Mouse (Mus musculus): ENCODE measurements around the gene Fzr1. TPM values are rescaled to one million over a fixed set of nuclear protein-coding genes. Genes with fewer than 3 reads are reported as not detected.

Gene Fzr1
- polyA plus RNA-seq (2015; fragmentation: Nextera tagmentation; extraction: Ambion mirVana), result 142 and 145 TPM in 2 replicates

GRCm38 (mm10) chr10:81377793-81378552 is at the start of gene Fzr1:
TSS of gene Fzr1 (minus strand) at chr10:81378516.

GRCm38 (mm10) chr10:81392781-81393185 is 14.5 kb upstream of the Fzr1 start, which contains the start of gene Smim24:
TSS of gene Smim24 (plus strand) at chr10:81393051.

DNA sequence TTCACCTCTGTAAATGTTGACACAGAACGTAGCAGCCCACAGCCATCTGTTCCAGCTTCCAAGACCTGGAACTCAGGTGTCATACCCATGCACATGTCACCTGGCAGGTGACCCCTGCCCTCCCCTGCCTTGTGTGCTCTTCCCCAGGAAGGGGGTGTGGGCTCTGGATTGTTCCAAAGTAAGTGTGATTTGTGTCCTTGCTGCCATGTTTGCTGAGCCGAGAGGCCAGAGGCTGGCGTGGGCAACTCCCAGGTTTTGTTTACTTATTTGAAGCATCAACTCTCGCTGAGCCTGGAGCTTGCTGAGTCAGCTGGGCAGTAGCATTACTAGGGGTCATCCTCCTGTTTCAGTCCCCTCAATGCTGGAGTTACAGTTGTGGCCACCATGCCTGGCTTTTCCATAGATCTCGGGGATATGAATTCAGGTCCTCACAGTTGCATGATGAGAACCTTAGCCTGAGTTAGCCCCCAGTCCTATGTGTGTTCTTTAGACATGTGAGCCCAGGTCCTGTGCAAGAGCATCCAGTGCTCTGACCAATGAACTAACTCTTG is 10.3 kb upstream of the Fzr1 start, which contains the start of gene Gm48552:
Gm48552 (plus strand) TSS at position 501 of the 551 bp plus-strand sequence.

DNA sequence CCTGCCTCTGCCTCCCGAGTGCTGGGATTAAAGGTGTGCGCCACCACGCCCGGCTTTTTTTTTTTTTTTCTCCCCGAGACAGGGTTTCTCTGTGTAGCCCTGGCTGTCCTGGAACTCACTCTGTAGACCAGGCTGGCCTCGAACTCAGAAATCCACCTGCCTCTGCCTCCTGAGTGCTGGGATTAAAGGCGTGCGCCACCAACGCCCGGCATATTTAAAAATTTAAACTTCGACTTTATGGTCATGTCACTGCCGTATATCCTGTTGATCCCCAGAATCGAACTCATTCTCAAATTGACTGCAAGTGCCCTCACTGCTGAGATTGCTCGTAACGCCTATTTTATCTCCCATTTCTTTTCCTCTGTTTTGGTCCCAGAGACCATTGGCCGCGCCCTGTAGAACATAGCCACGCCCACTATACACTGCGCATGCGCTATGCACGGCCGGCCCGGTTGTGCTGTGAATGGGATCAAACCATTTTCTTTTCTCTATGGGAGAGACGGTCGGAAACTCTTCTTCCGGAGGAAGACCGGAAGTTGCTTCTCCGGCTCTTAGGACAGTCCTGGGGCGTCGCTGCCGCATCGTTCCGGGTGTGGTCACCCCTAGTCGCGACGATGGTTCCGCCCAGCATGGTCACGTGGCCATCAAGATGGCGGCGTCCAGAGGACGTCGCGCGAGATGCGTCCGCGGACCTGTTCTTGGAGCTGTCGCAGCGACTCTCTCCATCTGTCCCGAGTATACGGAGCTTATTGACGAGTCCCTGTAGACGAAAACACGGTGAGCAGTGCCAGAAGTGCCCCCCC is 5.7 kb upstream of the Fzr1 start, which contains the start of the genes Dohh and Gm48551:
Dohh (plus strand) TSS at position 627 of the 803 bp plus-strand sequence.
Gm48551 (plus strand) TSS at position 665 of the 803 bp plus-strand sequence.

GRCm38 (mm10) chr10:81365672-81366476 is 12.4 kb downstream of the Fzr1 start, which contains the start of gene 4930404N11Rik:
TSS of gene 4930404N11Rik (minus strand) at chr10:81365816.

GRCm38 (mm10) chr10:81356991-81357844 is 21.1 kb downstream of the Fzr1 start, which contains the start of gene Mfsd12:
TSS of gene Mfsd12 (plus strand) at chr10:81357491.

DNA sequence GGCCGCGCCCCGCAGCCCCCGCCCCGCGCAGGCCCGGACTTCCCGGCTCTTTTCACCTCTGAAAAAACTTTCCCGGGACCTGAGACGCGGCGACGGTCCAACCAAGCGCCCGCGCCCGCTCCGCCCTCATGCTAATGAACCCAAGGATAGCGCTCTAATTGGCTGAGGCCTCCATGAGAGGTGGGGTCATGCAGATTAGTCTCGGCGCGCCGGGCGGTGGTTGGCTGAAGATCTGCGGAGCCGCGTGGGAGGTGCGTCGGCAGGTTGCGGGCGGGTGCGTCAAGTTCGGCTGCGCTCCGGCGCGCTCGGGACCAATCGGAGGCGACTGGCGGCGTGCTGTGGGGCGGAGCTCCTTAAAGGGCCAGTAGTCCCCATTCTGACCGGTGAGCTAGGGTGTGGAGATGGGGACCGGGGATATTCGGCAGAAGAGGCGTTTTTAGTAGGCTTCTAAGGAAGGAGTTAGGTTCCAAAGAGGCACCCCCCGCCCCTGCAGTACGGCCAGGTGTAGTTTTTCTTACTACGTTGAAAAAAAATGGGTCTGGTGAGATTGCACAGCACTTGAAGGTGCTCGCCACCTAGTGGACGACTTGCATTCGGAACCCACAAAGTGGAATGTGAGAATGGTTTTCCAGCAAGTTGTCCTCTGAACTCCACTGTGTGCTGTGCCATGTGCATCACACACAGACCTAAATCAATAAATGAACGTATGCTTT is 27.8 kb downstream of the Fzr1 start, which contains the start of gene Hmg20b:
Hmg20b (minus strand) TSS at position 130 of the 713 bp plus-strand sequence.

DNA sequence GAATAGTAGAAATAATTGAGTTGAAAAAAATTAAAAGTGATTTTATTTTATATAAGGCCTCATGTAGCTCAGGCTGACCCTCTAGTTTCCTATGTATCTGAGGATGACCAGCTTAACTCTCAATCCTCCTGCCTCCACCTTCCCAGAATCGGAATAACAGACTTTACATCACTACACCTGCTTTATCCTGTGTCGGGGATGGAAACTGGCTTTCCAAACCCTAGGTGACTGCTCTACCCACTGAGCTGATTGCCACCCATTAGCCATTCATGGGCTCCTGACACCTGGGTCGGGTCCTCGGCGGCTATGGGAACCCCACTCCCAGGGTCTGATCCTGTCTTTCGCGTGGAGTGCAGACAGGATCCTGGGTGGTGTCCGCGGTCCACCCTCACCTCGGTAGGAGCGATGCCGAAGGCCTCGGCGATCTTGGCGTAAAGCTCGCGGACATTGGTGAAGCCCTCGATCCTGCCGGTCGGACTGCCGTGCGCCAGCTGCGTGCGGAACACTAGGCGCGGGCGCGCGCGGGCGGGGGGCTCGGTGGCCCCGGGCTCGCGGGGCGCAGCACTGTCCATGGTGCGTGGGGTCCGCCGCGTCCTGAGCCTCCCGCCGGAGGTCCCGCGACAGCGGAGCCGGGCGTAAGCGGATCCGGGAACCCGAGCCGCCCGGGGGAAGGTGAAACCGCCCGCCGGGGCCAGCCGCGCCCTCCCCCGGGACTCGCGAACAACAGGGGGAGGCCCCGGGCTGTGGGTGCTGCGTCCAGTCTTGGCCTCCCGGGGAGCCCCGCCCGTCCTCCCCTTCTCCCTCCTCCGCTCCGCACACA is 35.4 kb downstream of the Fzr1 start, which contains the start of gene Gipc3:
Gipc3 (minus strand) TSS at position 581 of the 820 bp plus-strand sequence.

GRCm38 (mm10) chr10:81328386-81328785 is 49.9 kb downstream of the Fzr1 start, which contains the start of gene Tbxa2r:
TSS of gene Tbxa2r (plus strand) at chr10:81328731.

GRCm38 (mm10) chr10:81320550-81321347 is 57.6 kb downstream of the Fzr1 start, which contains the start of gene Cactin:
TSS of gene Cactin (plus strand) at chr10:81321103.

Other genes starting within 250 kb of the Fzr1 start
- 59.5 and 59.9 TPM in 2 replicates for gene Zbtb7a, start 243.3 kb downstream of the Fzr1 start, polyA plus RNA-seq (2015; fragmentation: Nextera tagmentation; extraction: Ambion mirVana)
- gene Pias4, start 210.6 kb downstream of the Fzr1 start, polyA plus RNA-seq (2015; fragmentation: Nextera tagmentation; extraction: Ambion mirVana), result 25.3 and 25.7 TPM in 2 replicates
- 454 and 484 TPM in 2 replicates for gene Eef2, start 201.9 kb downstream of the Fzr1 start, polyA plus RNA-seq (2015; fragmentation: Nextera tagmentation; extraction: Ambion mirVana)
- gene Dapk3, start 195.5 kb downstream of the Fzr1 start, polyA plus RNA-seq (2015; fragmentation: Nextera tagmentation; extraction: Ambion mirVana), result 22.4 and 23.8 TPM in 2 replicates
- not detected in 2 replicates for gene 4930442H23Rik, start 194.7 kb downstream of the Fzr1 start, polyA plus RNA-seq (2015; fragmentation: Nextera tagmentation; extraction: Ambion mirVana)
- not detected in 2 replicates for gene Nmrk2, start 176.5 kb downstream of the Fzr1 start, polyA plus RNA-seq (2015; fragmentation: Nextera tagmentation; extraction: Ambion mirVana)
- not detected in 2 replicates for gene Atcay, start 147.7 kb downstream of the Fzr1 start, polyA plus RNA-seq (2015; fragmentation: Nextera tagmentation; extraction: Ambion mirVana)
- 0.65 and 0.82 TPM in 2 replicates for gene Zfr2, start 145.4 kb downstream of the Fzr1 start, polyA plus RNA-seq (2015; fragmentation: Nextera tagmentation; extraction: Ambion mirVana)
- 4.1 and 6.0 TPM in 2 replicates for gene Matk, start 125.6 kb downstream of the Fzr1 start, polyA plus RNA-seq (2015; fragmentation: Nextera tagmentation; extraction: Ambion mirVana)
- 126 and 131 TPM in 2 replicates for gene Mrpl54, start 111.6 kb downstream of the Fzr1 start, polyA plus RNA-seq (2015; fragmentation: Nextera tagmentation; extraction: Ambion mirVana)
- 17.8 and 19.1 TPM in 2 replicates for gene Apba3, start 111.6 kb downstream of the Fzr1 start, polyA plus RNA-seq (2015; fragmentation: Nextera tagmentation; extraction: Ambion mirVana)
- gene Tjp3, start 86.9 kb downstream of the Fzr1 start, polyA plus RNA-seq (2015; fragmentation: Nextera tagmentation; extraction: Ambion mirVana), result 0.53 and 1.2 TPM in 2 replicates
- 15.4 and 20.0 TPM in 2 replicates for gene Pip5k1c, start 85.6 kb downstream of the Fzr1 start, polyA plus RNA-seq (2015; fragmentation: Nextera tagmentation; extraction: Ambion mirVana)
- gene Cactin, start 57.4 kb downstream of the Fzr1 start, polyA plus RNA-seq (2015; fragmentation: Nextera tagmentation; extraction: Ambion mirVana), result 27.4 and 29.3 TPM in 2 replicates
- gene Tbxa2r, start 49.8 kb downstream of the Fzr1 start, polyA plus RNA-seq (2015; fragmentation: Nextera tagmentation; extraction: Ambion mirVana), result 13.1 and 18.9 TPM in 2 replicates
- gene Gipc3, start 35.2 kb downstream of the Fzr1 start, polyA plus RNA-seq (2015; fragmentation: Nextera tagmentation; extraction: Ambion mirVana), result 0.05 and 0.08 TPM in 2 replicates
- gene Hmg20b, start 28.0 kb downstream of the Fzr1 start, polyA plus RNA-seq (2015; fragmentation: Nextera tagmentation; extraction: Ambion mirVana), result 48.0 and 50.8 TPM in 2 replicates
- gene Mfsd12, start 21.0 kb downstream of the Fzr1 start, polyA plus RNA-seq (2015; fragmentation: Nextera tagmentation; extraction: Ambion mirVana), result 14.5 and 14.7 TPM in 2 replicates
- gene 4930404N11Rik, start 12.7 kb downstream of the Fzr1 start, polyA plus RNA-seq (2015; fragmentation: Nextera tagmentation; extraction: Ambion mirVana), result 2.2 and 2.5 TPM in 2 replicates
- gene Dohh, start 5.9 kb upstream of the Fzr1 start, polyA plus RNA-seq (2015; fragmentation: Nextera tagmentation; extraction: Ambion mirVana), result 71.6 and 73.6 TPM in 2 replicates
- gene Gm48551, start 6.0 kb upstream of the Fzr1 start, polyA plus RNA-seq (2015; fragmentation: Nextera tagmentation; extraction: Ambion mirVana), result 1.6 and 1.8 TPM in 2 replicates
- gene Gm48552, start 10.5 kb upstream of the Fzr1 start, polyA plus RNA-seq (2015; fragmentation: Nextera tagmentation; extraction: Ambion mirVana), result 0.59 TPM in 1 of 2 replicates, not detected in the other
- gene Smim24, start 14.5 kb upstream of the Fzr1 start, polyA plus RNA-seq (2015; fragmentation: Nextera tagmentation; extraction: Ambion mirVana), result 2.9 and 3.5 TPM in 2 replicates
- 23.4 and 30.6 TPM in 2 replicates for gene Nfic, start 77.1 kb upstream of the Fzr1 start, polyA plus RNA-seq (2015; fragmentation: Nextera tagmentation; extraction: Ambion mirVana)
- 0.07 and 0.20 TPM in 2 replicates for gene Celf5, start 104.2 kb upstream of the Fzr1 start, polyA plus RNA-seq (2015; fragmentation: Nextera tagmentation; extraction: Ambion mirVana)
- 34.4 and 39.8 TPM in 2 replicates for gene Ncln, start 117.9 kb upstream of the Fzr1 start, polyA plus RNA-seq (2015; fragmentation: Nextera tagmentation; extraction: Ambion mirVana)
- 16.0 and 23.3 TPM in 2 replicates for gene S1pr4, start 121.6 kb upstream of the Fzr1 start, polyA plus RNA-seq (2015; fragmentation: Nextera tagmentation; extraction: Ambion mirVana)
- 13.1 and 15.7 TPM in 2 replicates for gene Gna15, start 145.7 kb upstream of the Fzr1 start, polyA plus RNA-seq (2015; fragmentation: Nextera tagmentation; extraction: Ambion mirVana)
- 14.8 and 19.3 TPM in 2 replicates for gene Gna11, start 166.7 kb upstream of the Fzr1 start, polyA plus RNA-seq (2015; fragmentation: Nextera tagmentation; extraction: Ambion mirVana)
- gene Aes, start 181.0 kb upstream of the Fzr1 start, polyA plus RNA-seq (2015; fragmentation: Nextera tagmentation; extraction: Ambion mirVana), result 209 and 247 TPM in 2 replicates
- 20.3 and 29.4 TPM in 2 replicates for gene Tle2, start 196.0 kb upstream of the Fzr1 start, polyA plus RNA-seq (2015; fragmentation: Nextera tagmentation; extraction: Ambion mirVana)
- 5.4 and 7.7 TPM in 2 replicates for gene Tle6, start 222.6 kb upstream of the Fzr1 start, polyA plus RNA-seq (2015; fragmentation: Nextera tagmentation; extraction: Ambion mirVana)
- 0.66 and 0.74 TPM in 2 replicates for gene BC025920, start 227.8 kb upstream of the Fzr1 start, polyA plus RNA-seq (2015; fragmentation: Nextera tagmentation; extraction: Ambion mirVana)
- 14.4 and 17.7 TPM in 2 replicates for gene Sirt6, start 249.3 kb upstream of the Fzr1 start, polyA plus RNA-seq (2015; fragmentation: Nextera tagmentation; extraction: Ambion mirVana)